Mouse (Mus musculus): Measurements from ENCODE around the gene Suds3. TPM values are rescaled to one million over a fixed set of nuclear protein-coding genes. Genes with fewer than 3 reads are reported as not detected.

Suds3 gene
- polyA plus RNA-seq, 1 experiment from 2014 or later = 58.2 TPM

DNA sequence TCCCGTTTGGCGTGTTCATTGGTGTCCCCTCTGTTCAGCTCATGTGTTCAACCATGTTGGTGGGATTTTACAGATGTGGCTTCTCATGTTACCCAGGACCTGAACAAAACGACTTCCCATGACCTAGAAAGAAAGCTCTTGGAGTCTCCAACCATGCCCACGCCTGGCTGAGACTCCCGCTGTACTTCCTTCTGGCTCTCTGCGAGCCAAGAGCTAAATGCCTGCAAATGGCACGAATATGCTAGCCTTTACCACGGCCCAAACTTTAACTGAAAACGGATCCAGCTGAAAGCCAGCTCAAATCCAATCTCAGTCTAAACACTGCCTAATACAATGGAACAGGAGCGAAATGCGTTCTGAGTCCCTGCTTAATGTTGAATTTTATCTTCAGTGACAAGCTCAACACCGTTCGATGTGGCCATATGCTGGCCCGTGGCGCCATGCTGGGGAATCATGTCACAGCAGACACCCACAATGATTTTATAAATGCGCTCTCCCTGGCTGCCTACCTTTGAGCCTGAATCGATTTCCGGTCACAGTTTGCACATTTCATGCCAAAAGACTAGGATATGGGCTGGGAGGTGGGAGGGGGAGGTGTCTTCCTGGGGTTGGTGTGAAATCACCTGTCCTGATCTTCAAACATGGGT, 55.3 kb downstream of the Suds3 start:
- no peak overlapping the region for H3K9ac ChIP-seq (ENCODE audit: low read length)
- no peaks in the 10 kb centered on the region for H3K9me3 ChIP-seq (replicated peaks; ENCODE audit: control insufficient read depth, low read length)
- H3K36me3 ChIP-seq (ENCODE audit: control insufficient read depth, insufficient read depth) = no peaks in the 10 kb centered on the region
- no peaks in the 10 kb centered on the region for H3K27me3 ChIP-seq (ENCODE audit: control insufficient read depth, insufficient read depth, low read length)
- 71% methylated on average over 18 of the region's 18 CpGs for WGBS
- H3K27ac ChIP-seq (ENCODE audit: low read length) = no peak overlapping the region
- H3K4me2 ChIP-seq (ENCODE audit: low read depth, low read length) = no peak overlapping the region
- ATAC-seq (replicated peaks; ENCODE audit: extremely low read depth, insufficient read depth, low FRiP score) = no peak
- no peak overlapping the region for H3K4me3 ChIP-seq (ENCODE audit: low read length)
- no peaks in the 10 kb centered on the region for H3K4me1 ChIP-seq (ENCODE audit: control insufficient read depth, insufficient read depth, low read length)

- ATAC-seq (replicated peaks; ENCODE audit: extremely low read depth, insufficient read depth, low FRiP score) = no peak
- Histone ChIP-seq H3K9ac (ENCODE audit: low read length) (no peak overlapping the region), H3K27ac (ENCODE audit: low read length) (no peak overlapping the region), H3K4me3 (ENCODE audit: low read length) (no peak overlapping the region), H3K9me3 (replicated peaks; ENCODE audit: control insufficient read depth, low read length) (no peaks in the 10 kb centered on the region), H3K4me2 (ENCODE audit: low read depth, low read length) (no peak overlapping the region), H3K36me3 (ENCODE audit: control insufficient read depth, insufficient read depth) (no peaks in the 10 kb centered on the region), H3K27me3 (ENCODE audit: control insufficient read depth, insufficient read depth, low read length) (no peaks in the 10 kb centered on the region), H3K4me1 (ENCODE audit: control insufficient read depth, insufficient read depth, low read length) (no peaks in the 10 kb centered on the region)
- 75% methylated on average over 7 of the region's 7 CpGs for whole genome bisulfite sequencing
Observed at GRCm38 (mm10) chr5:117049940-117050339, 66.0 kb downstream of the Suds3 start.

DNA sequence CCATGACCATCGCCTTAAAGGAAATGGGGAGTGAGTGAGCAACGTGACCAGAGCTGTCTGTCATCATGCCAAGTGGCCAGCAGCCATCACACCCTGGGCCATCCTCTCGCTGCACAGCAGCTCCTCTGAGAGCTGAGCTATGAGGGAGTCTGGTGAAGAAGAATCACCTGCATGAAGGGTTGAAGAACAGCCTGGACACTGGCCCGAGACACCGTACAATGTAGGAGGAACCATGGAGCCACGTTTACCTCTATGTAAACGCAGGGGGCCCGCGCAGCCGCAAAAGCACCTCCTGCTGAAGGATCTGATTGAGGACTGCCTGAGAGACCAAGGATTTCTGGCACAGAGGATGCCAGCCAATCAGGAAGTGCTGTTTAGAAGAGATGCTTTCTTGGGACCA, 70.8 kb downstream of the Suds3 start:
- no peak for ATAC-seq (replicated peaks; ENCODE audit: extremely low read depth, insufficient read depth, low FRiP score)
- Histone ChIP-seq H3K4me1 (ENCODE audit: control insufficient read depth, insufficient read depth, low read length) (no peaks in the 10 kb centered on the region), H3K4me2 (ENCODE audit: low read depth, low read length) (no peak overlapping the region), H3K27ac (ENCODE audit: low read length) (no peak overlapping the region), H3K27me3 (ENCODE audit: control insufficient read depth, insufficient read depth, low read length) (no peaks in the 10 kb centered on the region), H3K36me3 (ENCODE audit: control insufficient read depth, insufficient read depth) (no peaks in the 10 kb centered on the region), H3K4me3 (ENCODE audit: low read length) (no peak overlapping the region), H3K9me3 (replicated peaks; ENCODE audit: control insufficient read depth, low read length) (no peaks in the 10 kb centered on the region), H3K9ac (ENCODE audit: low read length) (no peak overlapping the region)
- WGBS = 59% methylated on average over 10 of the region's 10 CpGs

DNA sequence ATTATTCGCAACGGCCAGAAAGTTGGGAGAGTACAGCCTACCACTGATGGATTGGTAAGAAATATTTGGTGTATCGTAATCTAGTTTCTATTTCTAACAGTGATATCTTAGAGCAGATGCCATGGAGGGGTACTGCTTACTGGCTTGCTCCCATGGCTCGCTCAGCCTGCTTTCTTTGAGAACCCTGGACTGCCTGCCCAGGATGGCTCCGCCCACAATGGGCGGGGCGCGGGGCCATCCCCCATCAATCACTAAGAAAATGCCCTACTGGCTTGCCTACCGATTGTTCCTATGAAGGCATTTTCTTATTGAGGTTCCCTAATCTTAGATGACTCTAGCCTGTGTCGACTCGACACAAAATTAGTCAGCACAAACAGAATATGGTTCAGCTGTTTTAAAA, 73.3 kb downstream of the Suds3 start:
- H3K4me1 ChIP-seq (ENCODE audit: control insufficient read depth, insufficient read depth, low read length) = no peaks in the 10 kb centered on the region

More for the DNA sequence above, 73.3 kb downstream of the Suds3 start:
- H3K36me3 ChIP-seq (ENCODE audit: control insufficient read depth, insufficient read depth) = no peaks in the 10 kb centered on the region
- no peak for ATAC-seq (replicated peaks; ENCODE audit: extremely low read depth, insufficient read depth, low FRiP score)
- no peaks in the 10 kb centered on the region for H3K27me3 ChIP-seq (ENCODE audit: control insufficient read depth, insufficient read depth, low read length)
- H3K9ac ChIP-seq (ENCODE audit: low read length) = no peak overlapping the region
- H3K9me3 ChIP-seq (replicated peaks; ENCODE audit: control insufficient read depth, low read length) = no peaks in the 10 kb centered on the region
- no peak overlapping the region for H3K27ac ChIP-seq (ENCODE audit: low read length)
- no peak overlapping the region for H3K4me2 ChIP-seq (ENCODE audit: low read depth, low read length)
- no peak overlapping the region for H3K4me3 ChIP-seq (ENCODE audit: low read length)
- 65% methylated on average over 11 of the region's 11 CpGs for WGBS

Other genes with a start within 250 kb of the Suds3 start
- gene Taok3, start 4.0 kb upstream of the Suds3 start, polyA plus RNA-seq (2015; fragmentation: Nextera tagmentation; extraction: Ambion mirVana) = 12.8 and 19.2 TPM in 2 replicates
- gene Pebp1, start 171.5 kb upstream of the Suds3 start, polyA plus RNA-seq (2015; fragmentation: Nextera tagmentation; extraction: Ambion mirVana) = 599 and 652 TPM in 2 replicates
- 6.1 and 9.2 TPM in 2 replicates for gene Vsig10, start 203.0 kb upstream of the Suds3 start, polyA plus RNA-seq (2015; fragmentation: Nextera tagmentation; extraction: Ambion mirVana)
- 75.1 and 86.8 TPM in 2 replicates for gene Wsb2, start 241.2 kb upstream of the Suds3 start, polyA plus RNA-seq (2015; fragmentation: Nextera tagmentation; extraction: Ambion mirVana)